Mouse (Mus musculus): ENCODE data around the gene Il5ra. TPM values are rescaled to one million over a fixed set of nuclear protein-coding genes. Genes with fewer than 3 reads are reported as not detected.

The Il5ra gene
- polyA plus RNA-seq, 1 experiment = not detected

DNA sequence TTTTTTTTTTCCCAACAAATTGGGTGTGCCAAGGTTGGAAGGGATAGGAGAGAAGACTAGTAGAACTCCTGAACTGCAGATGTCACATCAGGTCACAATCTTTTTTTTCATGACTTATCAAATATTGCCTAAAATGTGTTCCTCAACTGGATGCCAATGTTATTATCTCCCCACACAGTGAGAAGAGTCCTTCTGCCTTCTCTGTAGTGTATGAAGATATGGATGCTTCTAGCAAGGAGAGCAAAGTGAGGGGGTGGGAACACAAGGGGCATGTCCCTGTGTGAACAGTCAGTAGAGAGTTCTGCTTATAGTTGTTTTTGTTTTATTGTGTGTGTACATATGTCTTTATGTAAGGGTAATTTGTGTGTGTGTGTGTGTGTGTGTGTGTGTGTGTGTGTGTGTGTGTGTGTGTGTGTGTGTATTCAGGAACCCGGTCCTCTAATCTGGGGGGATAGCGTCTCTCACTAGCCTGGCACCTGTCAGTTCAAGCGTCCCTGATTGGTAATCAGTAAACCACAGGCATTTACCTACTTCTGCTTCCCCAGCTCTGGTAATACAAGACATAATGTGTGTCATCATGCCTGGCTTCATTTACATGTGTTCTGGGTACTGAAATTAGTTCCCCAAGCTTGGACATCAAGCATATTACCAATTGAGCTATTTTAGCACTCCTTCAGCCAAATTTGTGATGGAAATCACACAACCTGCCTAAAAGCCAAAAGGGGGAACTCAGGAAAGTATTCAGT lies 11.8 kb upstream of the Il5ra start:
- Histone ChIP-seq H3K4me2 (ENCODE audit: low read depth) (no peak overlapping the region), H3K4me3 (no peak overlapping the region), H3K36me3 (ENCODE audit: control insufficient read depth, insufficient read depth) (no peaks in the 10 kb centered on the region), H3ac (ENCODE audit: control insufficient read depth, insufficient read length) (no peak overlapping the region), H3K79me2 (ENCODE audit: control insufficient read depth, insufficient read depth) (no peaks in the 10 kb centered on the region), H3K27me3 (ENCODE audit: control insufficient read depth, insufficient read depth, insufficient read length) (no peaks in the 10 kb centered on the region)
- TF ChIP-seq MAX (IDR thresholded peaks at IDR 0.05; ENCODE audit: low read depth) (no peak), E2F4 (IDR thresholded peaks at IDR 0.05; ENCODE audit: insufficient read depth) (no peak), CEBPB (IDR thresholded peaks at IDR 0.05; ENCODE audit: insufficient read depth, poor library complexity, severe bottlenecking) (no peak), SRF (IDR thresholded peaks at IDR 0.05; ENCODE audit: control insufficient read depth, insufficient read length, low read depth) (no peak), TCF3 (IDR thresholded peaks at IDR 0.05; ENCODE audit: insufficient read length, low read depth) (no peak), MYOG (IDR thresholded peaks at IDR 0.05; ENCODE audit: control insufficient read depth in 1 of 3, insufficient read depth in 1 of 3, insufficient read length in 2 of 3, low read depth in 2 of 3) (no peak), TCF12 (IDR thresholded peaks at IDR 0.05; ENCODE audit: insufficient read depth, poor library complexity, severe bottlenecking) (no peak), USF1 (IDR thresholded peaks at IDR 0.05; ENCODE audit: low read depth) (no peak), MYOD1 (IDR thresholded peaks at IDR 0.05; ENCODE audit: control insufficient read depth in 1 of 3, insufficient read length in 2 of 3, low read depth in 2 of 3) (no peak), POLR2AphosphoS2 (IDR thresholded peaks at IDR 0.05; ENCODE audit: insufficient read length, low read depth) (no peak), POLR2A (IDR thresholded peaks at IDR 0.05; ENCODE audit: insufficient read length, low read depth) (no peak), REST (IDR thresholded peaks at IDR 0.05; ENCODE audit: insufficient read depth, insufficient read length) (no peak)

DNA sequence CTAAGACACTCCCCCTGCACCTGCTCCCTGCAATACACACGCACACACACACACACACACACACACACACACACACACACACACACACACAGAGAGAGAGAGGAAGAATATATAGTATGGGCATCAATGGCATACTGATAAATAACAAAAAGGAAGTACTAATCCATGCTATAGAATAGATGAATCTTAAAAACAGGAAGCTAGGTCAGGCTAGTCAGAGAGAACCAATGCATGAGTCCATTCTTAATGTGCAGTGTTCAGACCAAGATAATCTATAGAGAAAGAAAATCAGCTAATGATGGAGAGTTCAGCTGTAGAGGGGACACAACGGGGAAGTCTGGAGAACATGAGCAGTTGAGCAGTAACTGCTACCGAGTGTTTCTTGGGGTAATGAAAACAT lies 9.5 kb upstream of the Il5ra start:
- no peaks in the 10 kb centered on the region for H3K27me3 ChIP-seq (ENCODE audit: control insufficient read depth, insufficient read depth, insufficient read length)

DNA sequence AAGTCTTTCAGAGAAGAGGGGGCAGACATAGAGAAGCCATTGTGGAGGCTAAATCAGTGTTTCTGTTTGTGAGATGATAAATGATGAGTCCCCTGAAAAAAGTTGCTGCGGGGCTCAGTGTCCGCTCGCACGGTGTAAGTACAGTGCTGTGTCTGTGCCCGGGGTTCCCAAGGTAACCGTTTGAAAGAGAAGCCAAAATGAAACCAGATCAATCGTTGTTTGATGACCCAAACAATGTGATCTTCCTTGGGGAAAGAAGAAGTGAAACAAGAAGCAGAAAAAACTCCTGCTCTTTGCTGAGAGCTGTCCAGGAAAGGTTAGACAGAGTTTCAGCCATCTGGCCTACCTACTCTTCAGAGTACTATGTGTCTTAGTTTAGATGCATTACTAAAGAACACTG lies 1.5 kb upstream of the Il5ra start:
- H3K4me2 ChIP-seq (ENCODE audit: low read depth) = no peak overlapping the region
- no peaks in the 10 kb centered on the region for H3K79me2 ChIP-seq (ENCODE audit: control insufficient read depth, insufficient read depth)
- no peak overlapping the region for H3K4me3 ChIP-seq
- H3K27me3 ChIP-seq (ENCODE audit: control insufficient read depth, insufficient read depth, insufficient read length) = no peaks in the 10 kb centered on the region
- H3ac ChIP-seq (ENCODE audit: control insufficient read depth, insufficient read length) = no peak overlapping the region
- TF ChIP-seq REST (IDR thresholded peaks at IDR 0.05; ENCODE audit: insufficient read depth, insufficient read length) (no peak), POLR2A (IDR thresholded peaks at IDR 0.05; ENCODE audit: insufficient read length, low read depth) (no peak), MAX (IDR thresholded peaks at IDR 0.05; ENCODE audit: low read depth) (no peak), SRF (IDR thresholded peaks at IDR 0.05; ENCODE audit: control insufficient read depth, insufficient read length, low read depth) (no peak)
- H3K36me3 ChIP-seq (ENCODE audit: control insufficient read depth, insufficient read depth) = no peaks in the 10 kb centered on the region

More for the DNA sequence above, 9.5 kb upstream of the Il5ra start:
- no peak overlapping the region for H3ac ChIP-seq (ENCODE audit: control insufficient read depth, insufficient read length)
- H3K4me3 ChIP-seq = no peak overlapping the region
- no peaks in the 10 kb centered on the region for H3K36me3 ChIP-seq (ENCODE audit: control insufficient read depth, insufficient read depth)
- H3K4me2 ChIP-seq (ENCODE audit: low read depth) = no peak overlapping the region
- no peak for TF ChIP-seq CEBPB (IDR thresholded peaks at IDR 0.05; ENCODE audit: insufficient read depth, poor library complexity, severe bottlenecking)
- TF ChIP-seq MAX (IDR thresholded peaks at IDR 0.05; ENCODE audit: low read depth) = no peak
- no peak for TF ChIP-seq POLR2AphosphoS2 (IDR thresholded peaks at IDR 0.05; ENCODE audit: insufficient read length, low read depth)
- no peak for TF ChIP-seq MYOD1 (IDR thresholded peaks at IDR 0.05; ENCODE audit: control insufficient read depth in 1 of 3, insufficient read length in 2 of 3, low read depth in 2 of 3)
- no peaks in the 10 kb centered on the region for H3K79me2 ChIP-seq (ENCODE audit: control insufficient read depth, insufficient read depth)

DNA sequence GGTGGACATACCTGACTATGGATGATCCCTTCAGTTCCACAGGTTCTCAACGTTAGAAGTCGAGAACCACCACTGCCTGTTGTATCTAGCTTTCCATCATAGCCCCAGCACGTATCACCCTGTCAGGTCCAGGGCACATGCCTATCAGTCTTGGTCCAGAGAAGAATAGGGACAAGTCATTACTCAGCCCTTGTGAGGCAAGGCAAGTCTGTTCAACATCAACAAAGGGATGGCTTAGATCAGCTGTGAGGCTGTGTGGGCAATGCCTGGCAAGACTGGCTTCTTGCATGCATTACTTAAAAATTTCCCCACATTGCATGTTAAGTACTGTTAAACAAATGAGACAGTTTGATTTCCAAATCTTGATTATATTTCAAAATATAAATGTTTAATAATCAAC lies 1.0 kb downstream of the Il5ra start:
- H3K4me2 ChIP-seq (ENCODE audit: low read depth) = no peak overlapping the region
- no peak for TF ChIP-seq MYOG (IDR thresholded peaks at IDR 0.05; ENCODE audit: control insufficient read depth in 1 of 3, insufficient read depth in 1 of 3, insufficient read length in 2 of 3, low read depth in 2 of 3)
- no peak for TF ChIP-seq MAX (IDR thresholded peaks at IDR 0.05; ENCODE audit: low read depth)
- TF ChIP-seq MYOD1 (IDR thresholded peaks at IDR 0.05; ENCODE audit: control insufficient read depth in 1 of 3, insufficient read length in 2 of 3, low read depth in 2 of 3) = no peak
- no peak for TF ChIP-seq TCF3 (IDR thresholded peaks at IDR 0.05; ENCODE audit: insufficient read length, low read depth)
- no peak for TF ChIP-seq SRF (IDR thresholded peaks at IDR 0.05; ENCODE audit: control insufficient read depth, insufficient read length, low read depth)
- no peak for TF ChIP-seq REST (IDR thresholded peaks at IDR 0.05; ENCODE audit: insufficient read depth, insufficient read length)
- TF ChIP-seq USF1 (IDR thresholded peaks at IDR 0.05; ENCODE audit: low read depth) = no peak
- no peak for TF ChIP-seq POLR2A (IDR thresholded peaks at IDR 0.05; ENCODE audit: insufficient read length, low read depth)
- TF ChIP-seq CEBPB (IDR thresholded peaks at IDR 0.05; ENCODE audit: insufficient read depth, poor library complexity, severe bottlenecking) = no peak
- TF ChIP-seq POLR2AphosphoS2 (IDR thresholded peaks at IDR 0.05; ENCODE audit: insufficient read length, low read depth) = no peak
- no peak for TF ChIP-seq TCF12 (IDR thresholded peaks at IDR 0.05; ENCODE audit: insufficient read depth, poor library complexity, severe bottlenecking)
- no peaks in the 10 kb centered on the region for H3K79me2 ChIP-seq (ENCODE audit: control insufficient read depth, insufficient read depth)
- no peaks in the 10 kb centered on the region for H3K27me3 ChIP-seq (ENCODE audit: control insufficient read depth, insufficient read depth, insufficient read length)
- no peaks in the 10 kb centered on the region for H3K36me3 ChIP-seq (ENCODE audit: control insufficient read depth, insufficient read depth)
- H3K4me3 ChIP-seq = no peak overlapping the region
- H3ac ChIP-seq (ENCODE audit: control insufficient read depth, insufficient read length) = no peak overlapping the region

DNA sequence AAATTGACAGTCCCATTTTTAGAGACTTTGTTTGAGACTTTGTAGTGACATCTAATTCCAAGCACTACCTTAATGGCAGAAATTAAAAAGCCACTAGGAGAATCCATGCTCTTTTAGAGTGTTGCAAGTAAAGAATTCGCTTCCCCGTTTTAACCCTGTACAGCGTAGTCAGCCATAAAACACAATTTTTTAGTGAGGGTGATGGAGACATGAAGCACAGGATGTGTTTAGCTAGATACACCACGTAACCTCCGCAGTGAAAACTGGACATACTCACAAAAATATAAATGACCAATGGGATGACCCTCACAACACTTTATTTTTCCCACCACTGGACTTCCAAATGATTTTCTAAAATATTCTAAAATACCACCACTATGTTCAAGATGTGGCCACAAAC lies 1.6 kb downstream of the Il5ra start:
- TF ChIP-seq MYOD1 (IDR thresholded peaks at IDR 0.05; ENCODE audit: control insufficient read depth in 1 of 3, insufficient read length in 2 of 3, low read depth in 2 of 3) (no peak), POLR2A (IDR thresholded peaks at IDR 0.05; ENCODE audit: insufficient read length, low read depth) (no peak), REST (IDR thresholded peaks at IDR 0.05; ENCODE audit: insufficient read depth, insufficient read length) (no peak)

More for the DNA sequence above, 1.6 kb downstream of the Il5ra start:
- Histone ChIP-seq H3K4me3 (no peak overlapping the region), H3K27me3 (ENCODE audit: control insufficient read depth, insufficient read depth, insufficient read length) (no peaks in the 10 kb centered on the region), H3ac (ENCODE audit: control insufficient read depth, insufficient read length) (no peak overlapping the region), H3K36me3 (ENCODE audit: control insufficient read depth, insufficient read depth) (no peaks in the 10 kb centered on the region), H3K4me2 (ENCODE audit: low read depth) (no peak overlapping the region), H3K79me2 (ENCODE audit: control insufficient read depth, insufficient read depth) (no peaks in the 10 kb centered on the region)

Measured in myocyte (in vitro differentiated cells).